Mouse (Mus musculus): ENCODE data around the gene Pbx2.

DNA sequence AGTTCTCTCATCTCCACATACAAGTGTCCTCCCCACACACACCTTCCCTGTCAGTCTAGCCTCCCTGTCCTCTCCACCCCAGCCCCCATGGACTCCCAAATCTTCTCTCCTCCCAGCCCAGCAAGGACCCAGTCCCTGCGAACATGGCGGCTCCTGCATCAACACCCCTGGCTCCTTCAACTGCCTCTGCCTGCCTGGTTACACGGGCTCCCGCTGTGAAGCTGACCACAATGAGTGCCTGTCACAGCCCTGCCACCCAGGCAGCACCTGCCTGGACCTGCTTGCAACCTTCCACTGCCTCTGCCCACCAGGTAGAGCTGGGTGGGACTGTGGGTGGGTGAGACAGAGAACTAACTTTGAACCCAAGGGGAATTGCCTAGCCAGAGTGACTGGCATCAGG, 21.1 kb upstream of the Pbx2 start:
- no peak for TF ChIP-seq CTCF (IDR thresholded peaks at IDR 0.05; ENCODE audit: control insufficient read depth, insufficient read depth, insufficient read length)
- no peak for TF ChIP-seq FOSL1 (IDR thresholded peaks at IDR 0.05; ENCODE audit: insufficient read depth, low read length, poor library complexity, severe bottlenecking)
- TF ChIP-seq MAX (IDR thresholded peaks at IDR 0.05) = no peak
